Mouse (Mus musculus) frontal cortex, postnatal 36 days (tissue): ENCODE measurements around the gene 1110059E24Rik.
"Not testable (repeated sequence)": the region's sequence is repeated elsewhere in the genome, so short reads cannot be mapped to it uniquely, and the experiment has no call there.

Experiments used
- DNase-seq, 2 experiments: peaks; one replicate each; pipeline ENCODE4 v3.0.0; 2022; ENCODE audit warnings: low spot score in 2 of 2

The 1110059E24Rik gene

GRCm38 (mm10) chr19:21652285-21653171 lies at the start of gene 1110059E24Rik:
Gene 1110059E24Rik, minus strand, starts transcription at chr19:21652976.
- peak; percentile 96 for DNase-seq

GRCm38 (mm10) chr19:21680986-21681385 lies 28.2 kb upstream of the 1110059E24Rik start:
- DNase-seq: no peak

- DNase-seq: no peak
Observed at GRCm38 (mm10) chr19:21680091-21680490, 27.3 kb upstream of the 1110059E24Rik start.

- no peak for DNase-seq
Observed at GRCm38 (mm10) chr19:21674354-21675096, 21.7 kb upstream of the 1110059E24Rik start.

- no peak for DNase-seq
Observed at GRCm38 (mm10) chr19:21669650-21670049, 16.9 kb upstream of the 1110059E24Rik start.

- DNase-seq: no peak
Observed at GRCm38 (mm10) chr19:21663756-21664456, 11.1 kb upstream of the 1110059E24Rik start.

- DNase-seq: no peak
Observed at GRCm38 (mm10) chr19:21660734-21661133, 8.0 kb upstream of the 1110059E24Rik start.

GRCm38 (mm10) chr19:21654788-21655187 lies 2.0 kb upstream of the 1110059E24Rik start:
- no peak for DNase-seq

GRCm38 (mm10) chr19:21653172-21653981 lies 601 bp upstream of the 1110059E24Rik start, which contains the start of gene Abhd17b:
Gene Abhd17b, plus strand, starts transcription at chr19:21653185.
- peak; percentile 41 to 42 for DNase-seq

- no peak for DNase-seq
Observed at GRCm38 (mm10) chr19:21651664-21652063, 1.1 kb downstream of the 1110059E24Rik start.

- no peak for DNase-seq
Observed at GRCm38 (mm10) chr19:21646142-21646541, 6.6 kb downstream of the 1110059E24Rik start.

- no peak for DNase-seq
Observed at GRCm38 (mm10) chr19:21645301-21645700, 7.5 kb downstream of the 1110059E24Rik start.

GRCm38 (mm10) chr19:21643935-21644334 lies 8.8 kb downstream of the 1110059E24Rik start:
- no peak for DNase-seq

GRCm38 (mm10) chr19:21637672-21638071 lies 15.1 kb downstream of the 1110059E24Rik start:
- no peak for DNase-seq

GRCm38 (mm10) chr19:21636907-21637306 lies 15.9 kb downstream of the 1110059E24Rik start:
- no peak for DNase-seq

GRCm38 (mm10) chr19:21635406-21635805 lies 17.4 kb downstream of the 1110059E24Rik start:
- DNase-seq: no peak

GRCm38 (mm10) chr19:21630656-21631331 lies 22.0 kb downstream of the 1110059E24Rik start:
- no peak for DNase-seq

- DNase-seq: no peak
Observed at GRCm38 (mm10) chr19:21629501-21629900, 23.3 kb downstream of the 1110059E24Rik start.

- DNase-seq: no peak
Observed at GRCm38 (mm10) chr19:21629030-21629429, 23.7 kb downstream of the 1110059E24Rik start.

- not testable (repeated sequence) for DNase-seq
Observed at GRCm38 (mm10) chr19:21628440-21628839, 24.3 kb downstream of the 1110059E24Rik start.
